Mouse (Mus musculus): ENCODE data around the gene Fbxo41. TPM values are rescaled to one million over a fixed set of nuclear protein-coding genes. Genes with fewer than 3 reads are reported as not detected.

Fbxo41 gene
- polyA plus RNA-seq, 1 experiment from 2014 or later = 0.09 TPM

DNA sequence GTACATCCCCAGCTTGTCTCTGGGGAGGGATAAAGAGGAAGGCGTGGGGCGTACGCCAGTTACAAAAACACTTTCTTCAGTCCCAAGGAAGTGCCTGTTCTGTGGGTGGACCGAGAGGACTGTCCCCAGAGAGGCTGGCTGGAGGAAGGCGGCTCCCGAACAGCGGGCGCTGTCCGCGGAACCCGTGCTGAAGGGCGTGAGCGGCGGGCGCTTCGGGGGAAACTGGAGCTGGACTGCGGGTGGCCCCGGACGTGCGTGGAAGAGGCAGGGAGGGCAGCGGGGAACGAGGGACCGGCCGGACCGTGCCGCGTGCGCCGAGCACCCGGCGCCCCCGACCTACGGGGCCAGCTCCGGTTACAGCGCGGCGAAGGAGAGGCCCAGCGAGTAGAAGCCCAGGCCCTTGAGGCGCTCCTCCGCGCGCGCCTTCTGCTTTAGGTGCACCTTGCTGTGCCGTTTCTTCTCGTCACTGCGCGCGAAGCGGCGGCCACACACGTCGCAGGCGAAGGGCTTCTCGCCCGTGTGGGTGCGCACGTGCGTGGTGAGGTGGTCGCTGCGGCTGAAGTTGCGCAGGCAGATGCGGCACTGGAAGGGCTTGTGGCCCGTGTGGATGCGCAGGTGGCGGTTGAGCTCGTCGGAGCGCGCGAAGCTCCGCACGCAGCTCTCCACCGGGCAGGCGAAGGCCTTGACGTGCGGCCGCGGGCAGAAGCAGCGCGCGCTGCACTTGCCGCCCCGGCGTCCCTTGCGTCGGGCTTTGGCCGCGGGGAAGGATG is 8.7 kb upstream of the Fbxo41 start:
- no peak overlapping the region for H3K9ac ChIP-seq (ENCODE audit: low read depth, low read length)
- no peaks in the 10 kb centered on the region; the same call in 1 of the 2 replicates for H3K36me3 ChIP-seq (ENCODE audit: control insufficient read depth, insufficient read depth)
- no peaks in the 10 kb centered on the region for H3K4me1 ChIP-seq (replicated peaks; ENCODE audit: control insufficient read depth, insufficient read depth, low read length)
- TF ChIP-seq CTCF (IDR thresholded peaks at IDR 0.05; ENCODE audit: low read depth) = no peak
- H3K27ac ChIP-seq (ENCODE audit: low read depth, low read length) = no peak overlapping the region
- peak overlapping the region; percentile 46 for H3K4me3 ChIP-seq (ENCODE audit: low read depth, low read length)
- H3K27me3 ChIP-seq (replicated peaks; ENCODE audit: control insufficient read depth, insufficient read depth, low read length) = peaks cover 55% of the 10 kb centered on the region
- H3K9me3 ChIP-seq (ENCODE audit: control insufficient read depth) = no peaks in the 10 kb centered on the region
- ATAC-seq = no peak
- peak overlapping the region; percentile 44 for H3K4me2 ChIP-seq (replicated peaks; ENCODE audit: low read depth)
- WGBS = under 1% methylated on average over 84 of the region's 88 CpGs

DNA sequence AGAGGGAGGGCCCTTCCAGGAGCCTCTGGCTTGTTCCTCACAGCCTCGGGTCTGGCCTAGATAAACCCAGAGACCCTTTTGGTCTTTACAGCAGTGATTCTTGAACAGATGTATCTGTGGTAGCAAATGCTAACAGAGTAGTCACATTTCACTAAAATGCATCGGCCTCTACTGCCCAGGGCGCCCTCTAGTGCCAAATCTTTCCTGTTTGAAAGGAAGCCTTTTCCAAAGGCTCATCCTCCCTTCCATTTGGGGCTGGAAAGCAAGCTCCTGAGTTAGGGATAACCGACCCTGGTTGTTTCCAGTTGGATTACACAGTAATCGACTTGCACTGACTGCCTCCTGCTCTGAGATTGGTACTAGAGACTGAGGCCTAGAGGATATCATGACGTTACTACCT is 7.7 kb upstream of the Fbxo41 start:
- Histone ChIP-seq H3K4me1 (replicated peaks; ENCODE audit: control insufficient read depth, insufficient read depth, low read length) (no peaks in the 10 kb centered on the region), H3K4me3 (ENCODE audit: low read depth, low read length) (no peak overlapping the region), H3K9me3 (ENCODE audit: control insufficient read depth) (no peaks in the 10 kb centered on the region), H3K36me3 (ENCODE audit: control insufficient read depth, insufficient read depth) (no peaks in the 10 kb centered on the region; the same call in 1 of the 2 replicates), H3K9ac (ENCODE audit: low read depth, low read length) (no peak overlapping the region), H3K27me3 (replicated peaks; ENCODE audit: control insufficient read depth, insufficient read depth, low read length) (peaks cover 49% of the 10 kb centered on the region), H3K27ac (ENCODE audit: low read depth, low read length) (no peak overlapping the region), H3K4me2 (replicated peaks; ENCODE audit: low read depth) (no peak overlapping the region)
- no peak for ATAC-seq
- 6% methylated on average over 6 of the region's 6 CpGs for WGBS
- peak; percentile 70 for TF ChIP-seq CTCF (IDR thresholded peaks at IDR 0.05; ENCODE audit: low read depth)

DNA sequence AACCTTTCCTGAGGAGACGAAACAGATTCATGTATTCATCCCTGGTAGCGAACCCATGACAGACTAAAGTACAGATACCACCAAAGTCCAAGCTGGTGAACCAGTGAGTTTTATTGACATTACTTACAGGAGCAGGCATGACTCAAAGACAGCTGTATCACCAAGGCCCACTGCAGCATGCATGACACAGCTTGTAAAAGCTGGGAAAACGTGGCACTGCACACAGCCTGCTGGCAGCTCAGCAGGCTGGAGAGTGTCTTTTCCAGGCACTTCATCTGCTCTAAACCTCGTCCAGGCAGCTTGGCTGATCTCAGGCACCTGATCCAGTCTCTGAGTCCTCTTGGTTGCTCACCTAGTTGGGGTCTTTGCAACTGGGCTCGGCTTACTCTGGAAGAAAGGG is 5.8 kb upstream of the Fbxo41 start:
- H3K4me1 ChIP-seq (replicated peaks; ENCODE audit: control insufficient read depth, insufficient read depth, low read length) = no peaks in the 10 kb centered on the region
- 42% methylated on average over 5 of the region's 5 CpGs for WGBS
- no peak for TF ChIP-seq CTCF (IDR thresholded peaks at IDR 0.05; ENCODE audit: low read depth)
- ATAC-seq = no peak
- no peak overlapping the region for H3K4me2 ChIP-seq (replicated peaks; ENCODE audit: low read depth)
- no peaks in the 10 kb centered on the region for H3K9me3 ChIP-seq (ENCODE audit: control insufficient read depth)
- H3K9ac ChIP-seq (ENCODE audit: low read depth, low read length) = no peak overlapping the region
- H3K36me3 ChIP-seq (ENCODE audit: control insufficient read depth, insufficient read depth) = no peaks in the 10 kb centered on the region; the same call in 1 of the 2 replicates
- H3K27me3 ChIP-seq (replicated peaks; ENCODE audit: control insufficient read depth, insufficient read depth, low read length) = peaks cover 42% of the 10 kb centered on the region
- no peak overlapping the region for H3K4me3 ChIP-seq (ENCODE audit: low read depth, low read length)
- no peak overlapping the region for H3K27ac ChIP-seq (ENCODE audit: low read depth, low read length)

DNA sequence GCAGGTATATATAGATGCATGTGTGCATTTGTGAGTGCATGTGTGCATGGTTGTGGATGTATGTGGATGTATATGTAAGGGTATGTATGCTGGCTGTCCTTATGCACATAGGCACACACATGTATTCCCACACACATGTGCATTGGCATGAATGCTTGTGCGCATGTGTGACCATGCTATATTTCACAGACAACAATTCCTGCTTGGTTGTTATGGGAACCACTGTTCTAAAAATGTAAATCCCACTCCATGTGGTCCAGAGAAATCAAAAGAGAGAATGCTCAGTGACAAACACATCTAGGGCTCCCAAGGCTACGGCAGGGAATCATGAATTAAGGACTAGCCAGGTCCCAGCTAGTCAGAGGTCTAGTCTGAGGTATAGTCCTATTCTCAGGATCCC is 2.1 kb upstream of the Fbxo41 start:
- Histone ChIP-seq H3K36me3 (ENCODE audit: control insufficient read depth, insufficient read depth) (no peaks in the 10 kb centered on the region), H3K4me1 (replicated peaks; ENCODE audit: control insufficient read depth, insufficient read depth, low read length) (no peaks in the 10 kb centered on the region), H3K9me3 (ENCODE audit: control insufficient read depth) (no peaks in the 10 kb centered on the region), H3K4me3 (ENCODE audit: low read depth, low read length) (no peak overlapping the region), H3K4me2 (replicated peaks; ENCODE audit: low read depth) (no peak overlapping the region), H3K27ac (ENCODE audit: low read depth, low read length) (no peak overlapping the region), H3K27me3 (replicated peaks; ENCODE audit: control insufficient read depth, insufficient read depth, low read length) (peaks cover 20% of the 10 kb centered on the region), H3K9ac (ENCODE audit: low read depth, low read length) (no peak overlapping the region)
- no peak for ATAC-seq
- no peak for TF ChIP-seq CTCF (IDR thresholded peaks at IDR 0.05; ENCODE audit: low read depth)
- WGBS = 91% methylated on average over 2 of the region's 2 CpGs

DNA sequence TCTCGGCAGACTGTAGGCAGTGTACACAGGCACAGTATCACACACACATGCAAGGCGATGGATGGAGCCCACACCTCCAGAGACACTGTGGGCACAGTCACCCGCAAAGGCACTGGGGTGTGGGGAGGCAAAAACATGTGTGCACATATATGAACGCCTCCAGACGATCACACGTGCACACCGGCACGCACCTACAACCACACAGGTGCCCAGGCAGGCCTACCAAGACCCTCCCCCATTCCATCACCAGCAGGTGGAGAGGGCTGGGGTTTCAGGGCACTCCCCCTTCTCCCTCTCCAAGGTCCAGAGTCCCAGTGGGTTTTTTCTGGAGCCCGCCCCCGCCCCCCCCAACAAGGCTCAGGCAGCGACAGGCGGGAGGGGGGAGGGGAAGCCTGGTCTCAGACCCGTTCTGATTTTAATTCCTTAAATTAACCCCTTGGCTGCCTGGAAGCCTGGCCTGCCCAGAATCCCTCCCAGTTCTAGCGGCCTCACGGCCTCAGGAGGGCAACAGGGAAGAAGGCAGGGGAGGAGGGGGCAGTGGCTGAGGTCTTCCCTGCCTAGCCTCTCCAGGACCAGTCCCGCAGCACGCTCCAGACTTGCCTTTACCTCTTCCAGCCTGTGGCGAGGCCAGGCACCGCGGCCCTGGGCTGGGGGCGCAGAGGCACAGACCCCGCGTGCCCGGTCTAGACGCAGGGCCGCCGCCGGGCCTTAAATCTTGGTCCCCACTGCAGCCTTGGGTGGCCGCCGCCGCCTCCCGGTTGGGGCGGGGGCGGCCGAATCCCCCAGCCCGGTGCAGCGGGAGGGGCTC is 487 bp downstream of the Fbxo41 start:
- Histone ChIP-seq H3K4me3 (ENCODE audit: low read depth, low read length) (peak overlapping the region; percentile 58), H3K4me2 (replicated peaks; ENCODE audit: low read depth) (peak overlapping the region; percentile 95), H3K4me1 (replicated peaks; ENCODE audit: control insufficient read depth, insufficient read depth, low read length) (no peaks in the 10 kb centered on the region), H3K27me3 (replicated peaks; ENCODE audit: control insufficient read depth, insufficient read depth, low read length) (peaks cover 14% of the 10 kb centered on the region; the same call in 1 of the 2 replicates), H3K9me3 (ENCODE audit: control insufficient read depth) (no peaks in the 10 kb centered on the region), H3K27ac (ENCODE audit: low read depth, low read length) (no peak overlapping the region), H3K36me3 (ENCODE audit: control insufficient read depth, insufficient read depth) (no peaks in the 10 kb centered on the region), H3K9ac (ENCODE audit: low read depth, low read length) (peak overlapping the region; percentile 54)
- ATAC-seq = no peak
- WGBS = 4% methylated on average over 37 of the region's 37 CpGs
- TF ChIP-seq CTCF (IDR thresholded peaks at IDR 0.05; ENCODE audit: low read depth) = no peak

DNA sequence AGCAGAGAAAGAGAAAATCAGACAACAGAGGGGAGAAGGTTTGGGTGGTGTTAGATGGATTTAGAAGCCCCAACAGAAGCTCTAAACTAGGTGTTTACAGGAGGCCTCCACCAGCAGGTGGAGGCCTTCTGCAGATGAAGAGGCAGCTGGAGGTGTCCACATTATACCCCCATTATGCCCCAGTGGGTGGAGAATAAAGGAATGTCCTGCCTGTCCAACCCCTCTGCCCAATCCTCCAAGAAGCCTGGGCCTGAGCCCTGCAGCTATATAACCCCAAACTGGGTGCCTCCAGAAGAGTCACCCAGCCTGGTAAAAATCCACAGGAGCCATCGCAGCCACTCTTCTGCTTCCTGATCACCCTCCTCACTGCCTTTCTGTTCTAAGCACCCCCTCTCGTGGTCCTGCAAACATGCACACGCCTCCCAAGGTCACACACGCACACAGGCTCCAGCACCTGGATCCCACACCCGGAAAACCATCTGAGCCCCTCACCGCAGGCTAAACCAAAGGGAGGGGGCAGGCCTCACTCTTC is 1.2 kb downstream of the Fbxo41 start:
- H3K4me3 ChIP-seq (ENCODE audit: low read depth, low read length) = no peak overlapping the region
- no peak overlapping the region for H3K4me2 ChIP-seq (replicated peaks; ENCODE audit: low read depth)
- no peak for ATAC-seq
- H3K9me3 ChIP-seq (ENCODE audit: control insufficient read depth) = no peaks in the 10 kb centered on the region
- no peak overlapping the region for H3K27ac ChIP-seq (ENCODE audit: low read depth, low read length)
- no peak for TF ChIP-seq CTCF (IDR thresholded peaks at IDR 0.05; ENCODE audit: low read depth)
- H3K27me3 ChIP-seq (replicated peaks; ENCODE audit: control insufficient read depth, insufficient read depth, low read length) = peaks cover 14% of the 10 kb centered on the region; the same call in 1 of the 2 replicates
- no peaks in the 10 kb centered on the region for H3K36me3 ChIP-seq (ENCODE audit: control insufficient read depth, insufficient read depth)
- no peaks in the 10 kb centered on the region for H3K4me1 ChIP-seq (replicated peaks; ENCODE audit: control insufficient read depth, insufficient read depth, low read length)
- WGBS = 10% methylated on average over 6 of the region's 6 CpGs
- H3K9ac ChIP-seq (ENCODE audit: low read depth, low read length) = no peak overlapping the region

Data from intestine, postnatal 0 days (tissue).